Mouse (Mus musculus): ENCODE measurements around the gene Stard8. TPM values are rescaled to one million over a fixed set of nuclear protein-coding genes. Genes with fewer than 3 reads are reported as not detected.

Gene Stard8
- polyA plus RNA-seq, 1 experiment from 2014 or later = 7.4 TPM

GRCm38 (mm10) chrX:99016987-99017386 is 13.9 kb downstream of the Stard8 start:
- no peaks in the 10 kb centered on the region for H3K4me1 ChIP-seq
- no peaks in the 10 kb centered on the region for H3K36me3 ChIP-seq
- no peak overlapping the region for H3K4me3 ChIP-seq (replicated peaks)
- H3K27me3 ChIP-seq (replicated peaks) = no peaks in the 10 kb centered on the region
- H3K4me2 ChIP-seq = no peak overlapping the region
- no peak overlapping the region for H3K9ac ChIP-seq
- no peak overlapping the region for H3K27ac ChIP-seq
- H3K9me3 ChIP-seq = no peaks in the 10 kb centered on the region
- WGBS = 56% methylated on average over 8 of the region's 8 CpGs
- ATAC-seq (ENCODE audit: insufficient read depth, low FRiP score, low read depth) = no peak

GRCm38 (mm10) chrX:99017874-99018273 is 14.8 kb downstream of the Stard8 start:
- H3K27me3 ChIP-seq (replicated peaks) = 0 out of 2 replicates have a peak, but pooled peaks cover under 1% of the 10 kb centered on the region

GRCm38 (mm10) chrX:99019303-99019702 is 16.3 kb downstream of the Stard8 start:
- Histone ChIP-seq H3K9ac (no peak overlapping the region), H3K4me3 (replicated peaks) (no peak overlapping the region), H3K9me3 (no peaks in the 10 kb centered on the region), H3K4me2 (no peak overlapping the region), H3K27me3 (replicated peaks) (0 out of 2 replicates have a peak, but pooled peaks cover 5% of the 10 kb centered on the region), H3K36me3 (no peaks in the 10 kb centered on the region), H3K4me1 (no peaks in the 10 kb centered on the region), H3K27ac (no peak overlapping the region)
- ATAC-seq (ENCODE audit: insufficient read depth, low FRiP score, low read depth) = no peak
- 72% methylated on average over 4 of the region's 4 CpGs for whole genome bisulfite sequencing

More at GRCm38 (mm10) chrX:99017874-99018273, 14.8 kb downstream of the Stard8 start:
- H3K4me1 ChIP-seq = no peaks in the 10 kb centered on the region
- no peak overlapping the region for H3K4me2 ChIP-seq
- H3K9ac ChIP-seq = no peak overlapping the region
- H3K27ac ChIP-seq = no peak overlapping the region
- H3K4me3 ChIP-seq (replicated peaks) = no peak overlapping the region
- no peak for ATAC-seq (ENCODE audit: insufficient read depth, low FRiP score, low read depth)
- no peaks in the 10 kb centered on the region for H3K36me3 ChIP-seq
- no peaks in the 10 kb centered on the region for H3K9me3 ChIP-seq
- WGBS = 80% methylated on average over 6 of the region's 6 CpGs

- no peak overlapping the region for H3K9ac ChIP-seq
- 53% methylated on average over 4 of the region's 4 CpGs for WGBS
- H3K27me3 ChIP-seq (replicated peaks) = 0 out of 2 replicates have a peak, but pooled peaks cover 5% of the 10 kb centered on the region
- H3K4me1 ChIP-seq = no peaks in the 10 kb centered on the region
- no peak overlapping the region for H3K4me3 ChIP-seq (replicated peaks)
- no peak overlapping the region for H3K27ac ChIP-seq
- H3K36me3 ChIP-seq = no peaks in the 10 kb centered on the region
- H3K9me3 ChIP-seq = no peaks in the 10 kb centered on the region
- H3K4me2 ChIP-seq = no peak overlapping the region
- ATAC-seq (ENCODE audit: insufficient read depth, low FRiP score, low read depth) = no peak
These were observed 17.2 kb downstream of the Stard8 start for GRCm38 (mm10) chrX:99020215-99020614.

GRCm38 (mm10) chrX:99021593-99021992 is 18.5 kb downstream of the Stard8 start:
- H3K4me1 ChIP-seq = no peaks in the 10 kb centered on the region
- no peak overlapping the region for H3K4me3 ChIP-seq (replicated peaks)
- H3K36me3 ChIP-seq = no peaks in the 10 kb centered on the region
- no peak overlapping the region for H3K4me2 ChIP-seq
- no peaks in the 10 kb centered on the region for H3K9me3 ChIP-seq
- H3K27me3 ChIP-seq (replicated peaks) = 0 out of 2 replicates have a peak, but pooled peaks cover 7% of the 10 kb centered on the region
- WGBS = 63% methylated on average over 2 of the region's 2 CpGs
- ATAC-seq (ENCODE audit: insufficient read depth, low FRiP score, low read depth) = no peak
- no peak overlapping the region for H3K9ac ChIP-seq
- H3K27ac ChIP-seq = no peak overlapping the region

GRCm38 (mm10) chrX:99023951-99024350 is 20.9 kb downstream of the Stard8 start:
- Histone ChIP-seq H3K4me2 (no peak overlapping the region), H3K4me1 (no peaks in the 10 kb centered on the region), H3K4me3 (replicated peaks) (no peak overlapping the region), H3K27ac (no peak overlapping the region), H3K36me3 (no peaks in the 10 kb centered on the region), H3K27me3 (replicated peaks) (0 out of 2 replicates have a peak, but pooled peaks cover 14% of the 10 kb centered on the region), H3K9ac (no peak overlapping the region), H3K9me3 (no peaks in the 10 kb centered on the region)
- ATAC-seq (ENCODE audit: insufficient read depth, low FRiP score, low read depth) = no peak
- 70% methylated on average over 1 of the region's 1 CpGs for WGBS

- H3K9me3 ChIP-seq = no peaks in the 10 kb centered on the region
- ATAC-seq (ENCODE audit: insufficient read depth, low FRiP score, low read depth) = no peak
- H3K9ac ChIP-seq = no peak overlapping the region
- no peaks in the 10 kb centered on the region for H3K27me3 ChIP-seq (replicated peaks)
- H3K36me3 ChIP-seq = no peaks in the 10 kb centered on the region
- H3K27ac ChIP-seq = no peak overlapping the region
- no peaks in the 10 kb centered on the region for H3K4me1 ChIP-seq
- H3K4me2 ChIP-seq = no peak overlapping the region
- WGBS = 43% methylated on average over 3 of the region's 3 CpGs
- H3K4me3 ChIP-seq (replicated peaks) = no peak overlapping the region
These were observed 32.4 kb downstream of the Stard8 start for GRCm38 (mm10) chrX:99035407-99035806.

- H3K9ac ChIP-seq = no peak overlapping the region
These were observed 39.5 kb downstream of the Stard8 start for GRCm38 (mm10) chrX:99042451-99042951.

GRCm38 (mm10) chrX:99043275-99043674 is 40.2 kb downstream of the Stard8 start:
- Histone ChIP-seq H3K27ac (no peak overlapping the region), H3K9me3 (no peaks in the 10 kb centered on the region), H3K4me3 (replicated peaks) (peak overlapping the region; percentile 47), H3K27me3 (replicated peaks) (peaks cover 10% of the 10 kb centered on the region; the same call in 1 of the 2 replicates), H3K36me3 (no peaks in the 10 kb centered on the region), H3K9ac (0 out of 2 replicates have a peak overlapping the region, but pooled peaks have one; percentile 6), H3K4me1 (no peaks in the 10 kb centered on the region), H3K4me2 (peak overlapping the region; percentile 82)
- no peak for ATAC-seq (ENCODE audit: insufficient read depth, low FRiP score, low read depth)
- WGBS = 47% methylated on average over 6 of the region's 6 CpGs

More at GRCm38 (mm10) chrX:99042451-99042951, 39.5 kb downstream of the Stard8 start:
- peak; percentile 94 for ATAC-seq (ENCODE audit: insufficient read depth, low FRiP score, low read depth)
- H3K4me3 ChIP-seq (replicated peaks) = peak overlapping the region; percentile 47
- no peaks in the 10 kb centered on the region for H3K36me3 ChIP-seq
- peak overlapping the region; percentile 82 for H3K4me2 ChIP-seq
- peaks cover 10% of the 10 kb centered on the region; the same call in 1 of the 2 replicates for H3K27me3 ChIP-seq (replicated peaks)
- no peaks in the 10 kb centered on the region for H3K4me1 ChIP-seq
- H3K9me3 ChIP-seq = no peaks in the 10 kb centered on the region
- 16% methylated on average over 31 of the region's 31 CpGs for WGBS
- peak overlapping the region; percentile 57; the same call in 1 of the 2 replicates for H3K27ac ChIP-seq

- no peak overlapping the region for H3K9ac ChIP-seq
- H3K36me3 ChIP-seq = no peaks in the 10 kb centered on the region
- no peak for ATAC-seq (ENCODE audit: insufficient read depth, low FRiP score, low read depth)
- 88% methylated on average over 5 of the region's 5 CpGs for WGBS
- H3K4me2 ChIP-seq = no peak overlapping the region
- H3K4me3 ChIP-seq (replicated peaks) = no peak overlapping the region
- H3K27ac ChIP-seq = no peak overlapping the region
- H3K9me3 ChIP-seq = no peaks in the 10 kb centered on the region
- H3K4me1 ChIP-seq = no peaks in the 10 kb centered on the region
- peaks cover 10% of the 10 kb centered on the region; the same call in 1 of the 2 replicates for H3K27me3 ChIP-seq (replicated peaks)
These were observed 40.7 kb downstream of the Stard8 start for GRCm38 (mm10) chrX:99043739-99044138.

GRCm38 (mm10) chrX:99045315-99045714 is 42.3 kb downstream of the Stard8 start:
- H3K9ac ChIP-seq = no peak overlapping the region
- peaks cover 10% of the 10 kb centered on the region; the same call in 1 of the 2 replicates for H3K27me3 ChIP-seq (replicated peaks)
- no peak overlapping the region for H3K4me3 ChIP-seq (replicated peaks)
- H3K9me3 ChIP-seq = no peaks in the 10 kb centered on the region
- H3K27ac ChIP-seq = no peak overlapping the region
- no peaks in the 10 kb centered on the region for H3K4me1 ChIP-seq
- no peak for ATAC-seq (ENCODE audit: insufficient read depth, low FRiP score, low read depth)
- 78% methylated on average over 7 of the region's 7 CpGs for WGBS
- no peak overlapping the region for H3K4me2 ChIP-seq
- H3K36me3 ChIP-seq = no peaks in the 10 kb centered on the region

- 64% methylated on average over 5 of the region's 5 CpGs for WGBS
- Histone ChIP-seq H3K9me3 (no peaks in the 10 kb centered on the region), H3K36me3 (no peaks in the 10 kb centered on the region), H3K4me3 (replicated peaks) (no peak overlapping the region), H3K27ac (no peak overlapping the region), H3K4me1 (no peaks in the 10 kb centered on the region), H3K4me2 (no peak overlapping the region), H3K9ac (no peak overlapping the region), H3K27me3 (replicated peaks) (peaks cover 10% of the 10 kb centered on the region; the same call in 1 of the 2 replicates)
- no peak for ATAC-seq (ENCODE audit: insufficient read depth, low FRiP score, low read depth)
These were observed 43.5 kb downstream of the Stard8 start for GRCm38 (mm10) chrX:99046360-99047055.
